Mouse (Mus musculus): ENCODE data around the gene Itgb5.

DNA sequence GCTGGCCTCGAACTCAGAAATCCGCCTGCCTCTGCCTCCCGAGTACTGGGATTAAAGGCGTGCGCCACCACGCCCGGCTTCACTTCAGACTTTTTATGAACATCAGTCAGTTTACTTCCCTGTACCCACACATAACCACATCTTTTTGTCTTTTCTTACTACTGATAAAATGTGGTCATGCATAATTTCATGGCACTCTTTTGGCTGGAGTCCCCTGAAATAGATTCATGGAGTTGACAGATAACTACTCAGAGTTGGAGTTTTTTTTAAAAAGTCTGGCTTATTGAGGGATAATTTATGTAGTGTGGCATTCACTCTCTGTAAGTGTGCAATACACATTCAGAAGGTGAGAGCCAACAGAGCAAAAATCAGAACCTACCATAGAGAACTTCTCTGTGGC, 67.3 kb downstream of the Itgb5 start:
- TF ChIP-seq CTCF (conservative IDR thresholded peaks at IDR 0.05 in 1 of 2, IDR thresholded peaks at IDR 0.05 in 1 of 2; ENCODE audit: low read depth in 2 of 2, low read length in 2 of 2) (no peak), EP300 (IDR thresholded peaks at IDR 0.05; ENCODE audit: low read length) (no peak), POLR2A (IDR thresholded peaks at IDR 0.05; ENCODE audit: low read depth, low read length) (no peak), SMC3 (IDR thresholded peaks at IDR 0.05; ENCODE audit: low read depth, low read length) (no peak)

Data from CH12.LX (cell line).